Mouse (Mus musculus): ENCODE results near the gene Inpp5a. TPM values are rescaled to one million over a fixed set of nuclear protein-coding genes. Genes with fewer than 3 reads are reported as not detected.

The Inpp5a gene
- total RNA-seq, 2 experiments from 2014 or later, result 80.9 to 101 TPM

Other genes starting within 250 kb of the Inpp5a start
- 10 to 100 TPM in 1 of 2 experiments, 1 to 10 TPM in 1; 8.1 to 14.7 TPM for gene Lrrc27, start 176.1 kb upstream of the Inpp5a start, total RNA-seq (2021)
- 1 to 10 TPM; 3.2 to 4.3 TPM for gene Stk32c, start 175.8 kb upstream of the Inpp5a start, total RNA-seq (2021)
- 10 to 100 TPM; 11.7 to 12.3 TPM for gene Pwwp2b, start 140.6 kb upstream of the Inpp5a start, total RNA-seq (2021)
- gene Nkx6-2, start 193.7 kb downstream of the Inpp5a start, total RNA-seq (2021), result under 1 TPM; 0.16 to 0.17 TPM